Mouse (Mus musculus) cerebellum, adult 9-10 months (tissue): ENCODE results near the gene Trim60.
A peak's percentile ranks its signal among the peaks of the same experiment; 100 is the strongest.

ENCODE experiments used
- DNase-seq: peaks from one replicate; pipeline ENCODE4 v3.0.0; 2022

Gene Trim60

GRCm38 (mm10) chr8:64983150-64983897 lies 35.1 kb downstream of the Trim60 start:
- peak; percentile 5 for DNase-seq

GRCm38 (mm10) chr8:64962836-64963235 lies 55.5 kb downstream of the Trim60 start:
- no peak for DNase-seq

DNA sequence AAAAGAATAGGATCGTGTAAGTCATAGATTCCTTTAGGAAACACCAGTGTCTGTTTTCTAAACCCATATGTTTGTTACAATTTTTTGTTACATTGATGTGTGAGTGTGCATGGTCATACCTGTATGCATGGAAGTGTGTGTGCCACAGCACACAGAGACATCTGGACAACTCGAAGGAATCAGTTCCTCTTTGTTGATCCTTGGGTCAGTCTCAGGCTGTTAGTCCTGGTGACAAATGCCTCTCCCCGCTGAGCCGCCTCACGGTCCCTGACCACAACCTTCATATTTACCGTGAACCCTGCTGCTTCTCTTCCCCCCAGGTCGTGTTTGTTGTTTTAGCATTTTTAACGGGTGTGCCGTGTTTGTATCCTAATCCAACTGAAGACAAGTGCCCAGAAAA lies 59.4 kb downstream of the Trim60 start:
- DNase-seq, result no peak

DNA sequence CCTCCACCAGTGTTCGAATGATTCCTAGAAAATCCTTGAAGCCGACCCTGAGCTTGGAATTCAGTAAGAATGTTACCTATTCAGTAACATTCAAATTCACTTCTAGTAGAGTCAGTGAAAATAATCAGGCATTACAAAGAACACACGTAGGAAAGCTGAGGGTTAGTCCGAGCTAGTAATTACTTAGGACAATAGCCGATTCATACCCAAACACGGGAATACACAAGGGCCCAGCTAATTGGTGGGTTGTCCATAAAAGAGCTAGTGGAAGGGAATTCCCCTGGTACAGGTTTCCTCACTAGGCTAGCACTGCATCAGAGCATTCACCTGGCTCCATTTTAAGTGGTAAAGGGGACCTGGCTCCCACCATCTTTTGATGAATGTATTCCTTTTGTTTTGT lies 66.3 kb downstream of the Trim60 start:
- DNase-seq, result no peak
